Mouse (Mus musculus) 416B (cell line): ENCODE results near the gene Syt13.

Source experiments
- DNase-seq: peaks from one replicate; pipeline ENCODE4 v3.0.0; 2011; ENCODE audit warnings: low read depth

Gene Syt13

DNA sequence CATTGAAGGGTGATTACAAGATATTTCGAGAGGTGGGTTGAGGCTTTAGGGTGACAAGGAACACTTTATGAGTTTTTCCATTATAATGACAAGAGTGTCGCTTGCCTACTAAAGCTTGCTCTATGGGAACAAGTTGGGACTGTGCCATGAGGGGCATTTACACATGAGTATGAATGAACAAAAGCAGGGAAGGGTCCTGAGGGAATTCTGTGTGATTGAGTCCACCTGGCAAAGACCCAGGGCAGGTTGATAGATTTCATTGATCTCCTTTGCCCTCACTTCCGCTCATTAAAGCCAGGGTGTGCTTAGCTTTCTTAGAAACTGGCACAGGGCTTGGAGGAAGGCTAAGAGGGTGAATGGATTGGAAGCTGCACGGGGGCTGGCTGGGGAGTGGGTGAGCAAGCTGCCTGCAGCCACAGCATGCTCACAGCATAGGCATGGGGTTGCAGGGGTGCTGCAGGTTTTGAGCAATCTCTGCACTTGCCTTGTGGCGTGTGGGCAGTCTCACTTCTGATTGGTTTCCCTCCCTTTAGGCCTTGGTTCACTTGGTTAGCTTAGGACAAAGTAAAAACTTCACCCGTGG lies 9.9 kb downstream of the Syt13 start:
- DNase-seq: no peak

DNA sequence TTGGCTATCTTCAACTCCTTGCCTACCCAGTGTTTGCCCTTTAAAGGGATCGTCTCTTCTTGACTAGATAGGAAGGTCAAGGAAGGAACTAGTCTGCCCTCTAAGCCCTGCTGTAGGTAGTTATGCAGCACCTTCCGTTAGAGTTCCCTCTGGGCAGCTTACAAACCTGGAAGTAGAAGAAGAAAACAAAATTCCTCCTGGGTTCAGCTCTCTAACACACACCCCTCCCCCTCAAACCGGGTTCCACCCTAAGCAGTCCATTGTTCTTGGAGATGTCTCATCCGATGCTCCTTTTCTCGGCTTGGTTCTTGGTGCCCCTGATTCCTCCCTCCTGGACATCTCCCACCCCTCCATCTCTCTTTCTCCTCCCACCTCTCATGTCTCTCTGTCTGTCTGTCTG lies 14.8 kb downstream of the Syt13 start:
- DNase-seq: no peak

- no peak for DNase-seq
Measured at GRCm38 (mm10) chr2:92931061-92931460, 16.2 kb downstream of the Syt13 start.

- DNase-seq: no peak
Measured at GRCm38 (mm10) chr2:92933379-92933778, 18.5 kb downstream of the Syt13 start.

GRCm38 (mm10) chr2:92934312-92934982 lies 19.5 kb downstream of the Syt13 start:
- DNase-seq: no peak

- no peak for DNase-seq
Measured at GRCm38 (mm10) chr2:92935483-92935882, 20.6 kb downstream of the Syt13 start.

GRCm38 (mm10) chr2:92938063-92938462 lies 23.2 kb downstream of the Syt13 start:
- DNase-seq: no peak

DNA sequence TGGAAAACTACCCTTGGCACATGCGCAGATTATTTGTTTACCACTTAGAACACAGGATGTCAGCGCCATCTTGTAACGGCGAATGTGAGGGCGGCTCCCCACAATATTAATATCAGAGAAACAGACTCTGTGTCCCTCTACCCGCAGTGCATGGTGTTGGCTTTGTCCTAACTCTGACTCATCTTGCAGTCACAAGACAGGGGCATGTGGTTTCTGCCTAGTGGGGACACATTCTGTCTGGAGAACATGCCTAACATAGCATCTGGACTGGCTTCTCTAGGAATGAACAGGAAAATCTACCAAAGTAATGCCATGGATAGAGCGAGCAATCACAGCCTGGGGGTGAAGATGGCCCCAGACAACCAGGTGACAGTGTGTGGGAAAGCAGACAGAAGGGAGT lies 23.9 kb downstream of the Syt13 start:
- DNase-seq: peak; percentile 15

DNA sequence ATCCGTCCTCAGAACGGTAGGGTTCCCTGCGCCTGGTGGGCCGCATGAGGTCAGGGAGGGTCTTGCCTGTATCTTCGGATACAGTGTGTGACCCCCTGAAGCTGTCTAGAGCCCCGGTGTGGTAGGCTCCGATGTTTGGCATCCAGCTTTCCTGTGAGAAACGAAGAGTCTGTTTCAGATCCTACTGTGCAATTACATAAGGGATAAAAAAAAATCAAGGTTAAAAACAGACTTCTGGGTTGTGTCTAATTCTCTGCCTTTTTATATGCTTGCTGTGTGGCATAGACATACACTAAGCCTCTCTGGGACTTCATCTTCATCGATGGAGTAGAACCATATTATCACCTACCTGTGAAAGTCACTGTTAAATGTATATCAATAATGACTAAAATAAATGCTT lies 26.1 kb downstream of the Syt13 start:
- DNase-seq: no peak

- no peak for DNase-seq
Measured at GRCm38 (mm10) chr2:92941463-92941862, 26.6 kb downstream of the Syt13 start.

- DNase-seq: no peak
Measured at GRCm38 (mm10) chr2:92943406-92943805, 28.5 kb downstream of the Syt13 start.

- peak; percentile 41 for DNase-seq
Measured at GRCm38 (mm10) chr2:92944356-92944755, 29.5 kb downstream of the Syt13 start.

DNA sequence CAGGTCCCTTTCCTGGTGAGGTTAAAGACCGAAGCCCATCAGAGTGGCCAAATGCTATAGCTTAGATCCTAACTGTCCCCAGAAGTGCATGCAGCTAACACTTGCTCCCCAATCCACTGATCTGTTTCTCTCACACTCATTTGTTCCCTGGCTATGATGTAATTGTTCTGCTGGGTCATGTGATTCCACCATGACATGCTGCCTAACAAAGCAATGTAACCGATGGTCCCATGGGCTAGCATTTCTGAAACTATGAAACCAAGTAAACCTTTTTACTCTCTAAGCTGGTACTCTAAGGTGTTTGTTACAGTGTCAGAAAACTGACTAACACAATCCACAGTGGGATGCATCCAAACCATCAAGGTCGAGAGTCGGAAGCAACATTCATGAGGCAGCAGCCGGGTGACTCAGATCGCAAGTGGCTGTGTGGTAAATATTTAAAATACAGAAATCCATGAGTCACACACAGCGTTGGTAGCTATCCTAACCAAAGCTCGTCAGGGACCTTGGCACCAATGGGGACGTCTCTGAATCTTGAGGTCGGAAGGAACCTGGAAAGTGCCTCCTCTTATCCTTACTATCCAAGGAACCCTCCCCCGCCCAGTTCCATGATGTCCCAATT lies 30.3 kb downstream of the Syt13 start:
- peak; percentile 37 for DNase-seq

DNA sequence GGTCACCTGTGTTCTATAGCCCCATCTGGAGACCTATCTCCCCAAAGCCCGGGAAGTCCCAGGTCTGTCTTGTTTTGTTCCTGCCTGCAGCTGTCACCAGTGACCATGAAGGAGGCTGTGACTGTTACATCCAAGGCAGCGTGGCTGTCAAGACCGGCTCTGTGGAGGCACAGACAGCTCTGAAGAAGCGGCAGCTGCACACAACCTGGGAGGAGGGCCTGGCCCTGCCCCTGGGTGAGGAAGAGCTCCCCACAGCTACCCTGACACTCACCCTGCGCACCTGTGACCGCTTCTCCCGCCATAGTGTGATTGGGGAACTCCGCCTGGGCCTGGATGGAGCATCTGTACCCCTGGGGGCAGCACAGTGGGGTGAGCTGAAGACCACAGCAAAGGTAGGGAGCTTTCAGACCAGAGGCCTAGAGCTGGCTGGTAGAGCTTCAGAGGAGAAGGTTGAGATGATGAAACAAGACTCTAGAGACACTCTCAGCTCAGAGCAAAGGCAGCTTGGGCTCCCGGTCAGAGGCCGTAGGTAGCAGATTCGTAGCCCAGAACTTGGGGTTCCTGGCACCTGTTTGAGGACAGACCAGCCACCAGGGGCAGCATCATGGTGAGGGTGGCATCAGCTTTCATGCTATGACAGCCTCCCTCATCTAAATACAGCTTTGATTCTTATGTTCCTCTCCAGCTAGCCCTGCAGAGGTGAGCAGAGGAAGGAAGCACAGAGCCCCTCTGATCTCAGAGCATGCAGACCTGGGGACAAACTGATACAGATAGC lies 31.1 kb downstream of the Syt13 start:
- DNase-seq: no peak

GRCm38 (mm10) chr2:92947981-92948698 lies 33.2 kb downstream of the Syt13 start:
- peak; percentile 28 for DNase-seq

DNA sequence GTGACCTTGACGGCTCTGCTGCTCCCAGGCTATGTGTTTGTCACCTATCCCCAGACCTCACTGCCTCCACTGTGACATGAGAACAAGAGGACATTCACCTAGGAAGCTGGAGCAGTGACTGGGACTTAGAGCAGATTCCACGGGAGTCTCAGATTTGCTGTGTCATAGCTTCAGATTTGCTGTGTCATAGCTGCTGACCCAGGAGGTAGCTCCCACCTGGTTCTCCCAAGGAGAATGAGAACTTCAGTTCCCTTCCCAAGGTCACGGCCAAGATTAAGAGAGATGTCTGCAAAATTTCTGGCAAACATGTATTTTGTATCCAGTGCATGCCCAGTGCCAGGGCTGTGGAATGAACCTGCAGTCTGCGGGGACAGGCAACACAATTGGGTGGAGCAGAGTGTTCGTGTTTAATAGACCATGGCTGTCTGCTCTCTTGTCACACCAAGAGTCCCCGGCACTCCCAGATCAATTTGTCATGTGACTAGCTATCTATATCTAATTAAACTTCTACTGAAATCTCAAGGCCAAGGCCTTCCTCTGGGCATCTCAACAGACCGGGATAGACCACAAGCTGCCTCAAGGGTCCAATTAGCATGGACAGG lies 33.9 kb downstream of the Syt13 start:
- no peak for DNase-seq

- DNase-seq: no peak
Measured at GRCm38 (mm10) chr2:92949518-92949917, 34.6 kb downstream of the Syt13 start.

- DNase-seq: no peak
Measured at GRCm38 (mm10) chr2:92953450-92953849, 38.6 kb downstream of the Syt13 start.

DNA sequence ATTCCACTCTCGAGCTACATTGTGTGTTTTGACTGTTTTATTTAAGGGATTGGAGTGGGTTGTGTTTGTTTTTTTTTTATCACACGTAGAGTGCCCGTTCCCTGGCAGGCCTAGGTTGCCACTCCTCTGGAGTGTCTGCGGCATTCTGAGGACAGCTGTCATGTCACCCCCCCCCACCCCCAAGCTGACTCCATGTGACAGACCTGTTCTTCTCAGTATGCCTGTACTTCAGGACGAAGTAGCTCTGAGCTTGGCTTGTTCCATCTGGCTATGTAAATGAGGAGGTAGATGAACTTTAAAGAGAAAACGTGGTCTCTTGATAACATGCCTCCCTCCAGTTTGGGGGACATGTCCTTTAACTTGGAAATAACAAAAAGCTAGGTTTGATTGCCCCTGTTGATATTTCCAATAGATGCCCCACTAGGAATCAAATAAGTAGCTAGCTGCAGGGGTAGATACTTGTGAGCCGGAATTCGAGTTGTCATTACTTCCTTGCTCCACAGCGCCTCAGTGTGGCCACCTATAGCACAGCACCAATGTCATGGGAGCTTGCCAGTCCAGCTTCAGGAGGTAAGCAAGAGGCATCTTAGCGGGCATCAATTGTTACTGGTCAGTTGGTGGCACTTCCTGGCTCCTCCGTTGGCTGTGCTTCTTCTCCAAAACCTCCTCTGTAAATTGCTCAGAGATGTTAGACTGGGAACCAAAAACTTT lies 39.7 kb downstream of the Syt13 start:
- peak; percentile 65 for DNase-seq

DNA sequence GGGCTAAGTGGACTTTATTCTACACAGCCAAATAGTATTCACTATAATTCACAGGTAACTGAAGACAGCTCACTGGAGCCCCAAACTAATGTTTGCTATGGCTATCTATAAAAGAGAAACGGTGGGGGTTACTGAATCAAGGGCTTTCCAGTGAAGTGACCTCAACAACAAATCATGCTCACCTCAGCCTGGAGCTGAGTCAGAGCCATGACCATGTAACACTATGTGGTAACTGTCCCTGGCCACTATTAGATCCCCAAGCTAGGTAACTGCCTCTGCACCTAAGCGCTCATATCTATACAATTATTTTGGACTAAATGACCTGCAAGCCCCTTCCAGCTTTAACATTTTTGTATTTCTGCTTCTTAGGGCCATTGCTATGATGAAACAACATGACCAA lies 42.0 kb downstream of the Syt13 start:
- DNase-seq: no peak

- no peak for DNase-seq
Measured at GRCm38 (mm10) chr2:92958640-92959039, 43.7 kb downstream of the Syt13 start.
